Mouse (Mus musculus): ENCODE data around the gene Phf23.

GRCm38 (mm10) chr11:69965271-69966005, 30.1 kb upstream of the Phf23 start:
- TF ChIP-seq CTCF (IDR thresholded peaks at IDR 0.05; ENCODE audit: borderline replicate concordance, extremely low read depth, insufficient read depth, insufficient read length) (no peak), POLR2A (IDR thresholded peaks at IDR 0.05; ENCODE audit: borderline replicate concordance, extremely low read depth, insufficient read depth, insufficient read length, poor library complexity, severe bottlenecking) (no peak)

All from brain, embryonic 14.5 days (tissue).